Mouse (Mus musculus): ENCODE data around the gene Zbtb4.

Zbtb4 gene

GRCm38 (mm10) chr11:69800392-69801197 lies 34.9 kb downstream of the Zbtb4 start:
- no peak for DNase-seq (ENCODE audit: low spot score in 2 of 2)

DNA sequence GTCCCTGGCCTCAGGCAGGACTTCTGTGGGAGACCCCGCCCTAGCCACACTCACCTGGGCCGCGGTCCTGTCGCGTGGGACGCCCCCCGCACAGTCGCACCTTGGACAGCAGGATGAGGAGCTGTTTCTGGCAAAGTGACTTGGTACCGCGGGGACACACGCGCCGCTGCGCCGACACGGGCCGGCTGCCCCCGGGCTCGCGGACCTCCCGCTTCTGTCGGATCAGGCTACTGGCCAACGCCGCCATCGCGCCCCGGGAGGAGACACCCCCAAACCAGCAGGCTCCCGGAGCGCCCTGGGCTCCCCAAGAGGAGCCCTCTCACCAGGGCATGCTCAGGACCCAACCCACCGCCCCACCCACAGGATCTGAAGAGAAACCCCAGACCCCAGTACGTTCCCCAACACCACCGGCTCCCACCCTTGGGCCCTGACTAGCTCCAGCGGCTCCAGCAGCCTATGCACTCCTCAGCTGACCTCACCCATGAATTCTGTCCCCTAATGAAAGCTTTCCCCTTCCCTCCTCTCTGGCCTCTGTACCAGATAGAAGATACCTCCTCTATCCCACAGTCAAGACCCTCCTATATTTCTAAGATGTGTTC lies 35.8 kb downstream of the Zbtb4 start, which contains the start of gene Fgf11:
TSS of gene Fgf11 (minus strand) at position 479 of the 599 bp plus-strand sequence.
- no peak for DNase-seq (ENCODE audit: low spot score in 2 of 2)

DNA sequence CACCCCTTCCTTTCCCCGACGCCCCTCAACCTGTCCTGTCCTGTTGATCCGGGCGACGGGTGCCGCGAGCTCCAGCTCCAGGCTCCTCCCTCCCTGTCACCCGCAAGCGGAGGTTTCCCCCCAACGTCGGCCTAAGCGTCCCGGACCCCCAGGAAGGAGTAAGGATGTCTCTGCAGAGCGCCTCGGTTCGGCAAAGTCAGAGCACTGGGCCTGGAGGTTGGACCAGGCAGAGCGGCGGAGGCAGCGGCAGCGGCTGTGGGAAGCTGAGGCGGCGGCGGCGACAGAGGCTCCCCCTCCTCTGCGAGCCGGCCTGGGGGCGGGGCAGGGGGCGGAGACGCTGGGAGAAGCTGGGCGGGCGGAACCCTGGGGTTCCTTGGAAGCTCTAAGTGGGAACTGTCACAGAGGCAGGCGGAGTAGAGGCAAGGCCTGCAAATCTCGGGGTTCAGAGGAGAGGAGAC lies 37.0 kb downstream of the Zbtb4 start:
- DNase-seq (ENCODE audit: low spot score in 2 of 2) = peak; percentile 76 to 88

DNA sequence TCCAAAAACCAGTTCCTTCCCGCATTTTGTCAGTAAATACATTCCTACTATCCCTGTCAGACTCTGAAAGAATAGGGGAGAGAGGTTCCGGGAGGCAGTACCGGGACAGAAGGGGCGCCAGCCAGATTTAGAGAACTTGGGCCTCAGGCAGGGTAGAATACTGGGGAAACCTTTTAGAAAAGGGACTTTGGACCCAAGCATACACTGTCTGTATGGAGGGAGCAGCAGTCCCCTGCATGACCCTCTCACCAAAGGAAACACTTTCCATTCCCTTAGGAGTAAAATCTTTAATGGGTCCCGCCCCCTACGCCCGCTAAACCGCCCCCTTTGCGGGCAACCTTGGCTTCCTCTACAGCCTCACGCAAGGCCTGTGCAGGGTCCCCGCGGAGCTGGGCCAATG lies 37.6 kb downstream of the Zbtb4 start:
- no peak for DNase-seq (ENCODE audit: low spot score in 2 of 2)

GRCm38 (mm10) chr11:69803786-69804651 lies 38.3 kb downstream of the Zbtb4 start:
- peak; percentile 62 to 80 for DNase-seq (ENCODE audit: low spot score in 2 of 2)

- DNase-seq (ENCODE audit: low spot score in 2 of 2) = peak in 1 of 2 experiments; percentile 19
These were observed 38.9 kb downstream of the Zbtb4 start for GRCm38 (mm10) chr11:69804652-69804940.

- peak; percentile 57 to 59 for DNase-seq (ENCODE audit: low spot score in 2 of 2)
These were observed 39.5 kb downstream of the Zbtb4 start, which contains the start of gene Tmem102 for GRCm38 (mm10) chr11:69804972-69805909. Gene Tmem102, minus strand, starts transcription at chr11:69805624.

- DNase-seq (ENCODE audit: low spot score in 2 of 2) = no peak
These were observed 40.7 kb downstream of the Zbtb4 start for GRCm38 (mm10) chr11:69806378-69806777.

GRCm38 (mm10) chr11:69807641-69808040 lies 41.9 kb downstream of the Zbtb4 start:
- no peak for DNase-seq (ENCODE audit: low spot score in 2 of 2)

GRCm38 (mm10) chr11:69810280-69810679 lies 44.6 kb downstream of the Zbtb4 start:
- DNase-seq (ENCODE audit: low spot score in 2 of 2) = no peak

GRCm38 (mm10) chr11:69815155-69815554 lies 49.4 kb downstream of the Zbtb4 start, which contains the start of gene Gm39566:
Gene Gm39566, minus strand, starts transcription at chr11:69815298.
- no peak for DNase-seq (ENCODE audit: low spot score in 2 of 2)

DNA sequence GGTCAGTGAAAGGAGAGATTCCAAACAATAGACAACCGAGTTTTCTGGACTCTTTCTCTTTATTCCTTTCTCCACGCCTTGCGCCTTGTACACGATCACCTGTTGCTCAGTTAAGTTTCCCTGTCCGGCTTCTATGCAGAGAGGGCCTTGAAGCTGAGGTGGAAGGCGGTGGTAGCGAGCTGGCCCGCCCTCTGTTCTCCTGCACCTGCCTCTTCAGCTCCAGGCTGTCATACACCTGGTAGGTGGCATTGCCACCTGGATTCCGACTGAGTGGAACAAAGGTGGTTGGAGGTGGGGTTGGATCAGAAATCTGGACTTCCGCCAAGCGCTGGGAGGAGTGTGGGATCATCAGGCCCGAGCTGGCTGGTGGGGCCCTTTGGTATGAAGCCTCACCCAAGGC lies 50.8 kb downstream of the Zbtb4 start:
- no peak for DNase-seq (ENCODE audit: low spot score in 2 of 2)

DNA sequence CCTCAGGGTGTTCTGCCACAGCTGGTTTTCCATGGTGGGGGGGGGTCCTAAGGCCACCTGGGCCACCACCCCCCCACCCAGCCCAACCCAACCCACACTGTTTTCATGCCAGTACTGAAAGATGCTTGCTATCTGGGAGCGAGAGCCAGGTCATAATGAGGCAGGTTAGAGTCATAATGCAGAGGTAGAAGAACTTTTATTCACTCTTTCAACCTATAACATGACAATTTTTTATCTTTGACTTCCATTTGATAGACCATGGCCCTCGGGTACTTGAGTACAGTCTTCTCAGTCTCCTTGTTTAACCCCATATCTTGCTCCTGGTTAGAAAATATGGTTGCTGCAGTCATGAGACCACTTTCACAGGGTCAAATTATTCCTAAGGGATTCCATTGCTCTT lies 52.7 kb downstream of the Zbtb4 start, which contains the start of gene Spem2:
TSS of gene Spem2 (minus strand) at position 101 of the 400 bp plus-strand sequence.
- DNase-seq (ENCODE audit: low spot score in 2 of 2) = no peak

- no peak for DNase-seq (ENCODE audit: low spot score in 2 of 2)
These were observed 53.2 kb downstream of the Zbtb4 start for GRCm38 (mm10) chr11:69818871-69819270.

DNA sequence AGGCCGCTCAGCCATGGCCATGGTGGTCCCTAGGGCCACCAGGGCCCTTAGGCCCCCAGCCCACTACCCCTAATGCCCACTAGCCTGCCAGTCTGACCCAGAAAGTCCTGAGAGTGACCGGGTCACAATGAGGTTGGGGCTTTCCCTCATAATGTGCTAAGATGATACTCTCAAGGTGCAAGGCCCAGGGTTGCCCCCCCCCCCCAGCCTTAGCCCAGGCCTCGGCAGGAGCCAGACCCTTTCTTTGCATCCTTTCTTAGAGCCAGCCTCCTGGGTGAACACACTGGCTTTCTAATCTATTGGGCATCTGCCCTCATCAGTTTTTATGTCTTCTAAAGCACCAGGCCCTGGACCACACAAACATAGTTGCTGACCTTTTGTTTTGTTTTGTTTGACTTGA lies 56.4 kb downstream of the Zbtb4 start, which contains the start of gene Spem1:
TSS of gene Spem1 (minus strand) at position 101 of the 400 bp plus-strand sequence.
- no peak for DNase-seq (ENCODE audit: low spot score in 2 of 2)

DNA sequence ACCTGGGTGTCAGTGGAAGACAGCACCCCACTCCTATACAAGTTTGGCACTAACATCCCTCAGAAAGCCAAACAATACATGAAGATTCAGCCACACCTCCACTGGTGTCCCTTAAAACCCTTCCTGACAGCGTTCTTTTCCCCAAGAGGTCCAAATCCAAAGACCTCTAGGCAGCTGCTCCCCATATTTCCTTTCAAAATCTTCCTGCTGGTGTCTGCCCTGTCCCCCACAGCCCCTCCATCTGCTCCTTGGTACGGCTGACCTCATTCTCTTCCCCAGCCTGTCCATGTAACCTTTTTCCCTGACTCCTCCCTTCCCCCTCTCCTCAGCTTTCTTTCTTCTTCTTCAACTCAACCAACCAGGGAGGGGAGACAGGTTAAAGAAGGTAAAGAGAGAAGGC lies 57.7 kb downstream of the Zbtb4 start:
- DNase-seq (ENCODE audit: low spot score in 2 of 2) = no peak

GRCm38 (mm10) chr11:69828832-69829231 lies 63.1 kb downstream of the Zbtb4 start:
- DNase-seq (ENCODE audit: low spot score in 2 of 2) = no peak

GRCm38 (mm10) chr11:69833554-69833953 lies 67.8 kb downstream of the Zbtb4 start:
- DNase-seq (ENCODE audit: low spot score in 2 of 2) = no peak
